Mouse (Mus musculus): ENCODE results near the gene Actr1a. TPM values are rescaled to one million over a fixed set of nuclear protein-coding genes. Genes with fewer than 3 reads are reported as not detected.

The Actr1a gene
- total RNA-seq, 1 experiment from 2014 or later: 107 TPM

- DNase-seq: no peak
Measured at GRCm38 (mm10) chr19:46327531-46328064, 68.0 kb downstream of the Actr1a start.

Small RNA genes within 50 kb of the gene (microRNA-seq; reads per million reads assigned to microRNA genes)
- gene Mir146b: 0.34 to 1.1 reads per million in 2 experiments

Other genes with a start within 250 kb of the Actr1a start
- gene Pitx3, start 247.4 kb downstream of the Actr1a start, total RNA-seq (2021): not detected in 2 replicates
- 76.8 and 97.2 TPM in 2 replicates for gene Gbf1, start 243.2 kb downstream of the Actr1a start, total RNA-seq (2021)
- 42.4 and 44.3 TPM in 2 replicates for gene Nfkb2, start 91.4 kb downstream of the Actr1a start, total RNA-seq (2021)
- 8.6 and 12.7 TPM in 2 replicates for gene Psd, start 68.6 kb downstream of the Actr1a start, total RNA-seq (2021)
- 9.8 and 13.4 TPM in 2 replicates for gene Fbxl15, start 67.6 kb downstream of the Actr1a start, total RNA-seq (2021)
- 64.1 and 81.8 TPM in 2 replicates for gene Cuedc2, start 57.0 kb downstream of the Actr1a start, total RNA-seq (2021)
- 6.3 and 8.8 TPM in 2 replicates for gene Mfsd13a, start 54.6 kb downstream of the Actr1a start, total RNA-seq (2021)
- gene 2310034G01Rik, start 45.4 kb downstream of the Actr1a start, total RNA-seq (2021): 1.2 TPM in 1 of 2 replicates, not detected in the other
- 20.3 and 27.1 TPM in 2 replicates for gene Sufu, start 1.1 kb upstream of the Actr1a start, total RNA-seq (2021)
- 50.9 and 52.6 TPM in 2 replicates for gene Trim8, start 106.0 kb upstream of the Actr1a start, total RNA-seq (2021)
- gene Arl3, start 177.4 kb upstream of the Actr1a start, total RNA-seq (2021): 50.3 and 61.0 TPM in 2 replicates
- 8.0 and 12.7 TPM in 2 replicates for gene Sfxn2, start 177.6 kb upstream of the Actr1a start, total RNA-seq (2021)
- 154 and 189 TPM in 2 replicates for gene Wbp1l, start 203.3 kb upstream of the Actr1a start, total RNA-seq (2021)

All from adrenal gland, postnatal 25 days (tissue).